Mouse (Mus musculus): Measurements from ENCODE around the gene Rhou. TPM values are rescaled to one million over a fixed set of nuclear protein-coding genes. Genes with fewer than 3 reads are reported as not detected.

The Rhou gene
- polyA plus RNA-seq, 1 experiment from 2014 or later, result 1.5 TPM

- Histone ChIP-seq H3K27me3 (ENCODE audit: control insufficient read depth, insufficient read depth, low read depth, low read length) (peaks cover 42% of the 10 kb centered on the region), H3K9me3 (replicated peaks; ENCODE audit: control insufficient read depth, low read length) (no peaks in the 10 kb centered on the region), H3K27ac (ENCODE audit: low read length) (peak overlapping the region; percentile 64), H3K36me3 (ENCODE audit: control insufficient read depth, insufficient read depth) (no peaks in the 10 kb centered on the region), H3K4me3 (ENCODE audit: low read depth, low read length) (peak overlapping the region; percentile 67), H3K4me1 (ENCODE audit: control insufficient read depth, low read depth, low read length) (peaks cover 3% of the 10 kb centered on the region; the same call in 1 of the 2 replicates), H3K4me2 (ENCODE audit: low read depth, low read length) (peak overlapping the region; percentile 55), H3K9ac (ENCODE audit: low read depth, low read length) (peak overlapping the region; percentile 44; the same call in 1 of the 2 replicates)
- peak; percentile 66 for ATAC-seq (ENCODE audit: low read depth)
- 15% methylated on average over 8 of the region's 8 CpGs for WGBS (ENCODE audit: insufficient replicate concordance)
Measured at GRCm38 (mm10) chr8:123655351-123655779, 1.6 kb downstream of the Rhou start.

- Histone ChIP-seq H3K4me2 (ENCODE audit: low read depth, low read length) (no peak overlapping the region), H3K9ac (ENCODE audit: low read depth, low read length) (no peak overlapping the region), H3K27me3 (ENCODE audit: control insufficient read depth, insufficient read depth, low read depth, low read length) (peaks cover 33% of the 10 kb centered on the region), H3K4me3 (ENCODE audit: low read depth, low read length) (no peak overlapping the region), H3K4me1 (ENCODE audit: control insufficient read depth, low read depth, low read length) (peaks cover 5% of the 10 kb centered on the region), H3K27ac (ENCODE audit: low read length) (no peak overlapping the region), H3K9me3 (replicated peaks; ENCODE audit: control insufficient read depth, low read length) (no peaks in the 10 kb centered on the region), H3K36me3 (ENCODE audit: control insufficient read depth, insufficient read depth) (no peaks in the 10 kb centered on the region)
- no peak for ATAC-seq (ENCODE audit: low read depth)
- 58% methylated on average over 8 of the region's 8 CpGs for WGBS (ENCODE audit: insufficient replicate concordance)
Measured at GRCm38 (mm10) chr8:123657826-123658225, 4.1 kb downstream of the Rhou start.

GRCm38 (mm10) chr8:123659469-123660057, 5.8 kb downstream of the Rhou start:
- Histone ChIP-seq H3K4me1 (ENCODE audit: control insufficient read depth, low read depth, low read length) (peaks cover 5% of the 10 kb centered on the region), H3K9me3 (replicated peaks; ENCODE audit: control insufficient read depth, low read length) (no peaks in the 10 kb centered on the region), H3K4me3 (ENCODE audit: low read depth, low read length) (no peak overlapping the region), H3K36me3 (ENCODE audit: control insufficient read depth, insufficient read depth) (no peaks in the 10 kb centered on the region), H3K9ac (ENCODE audit: low read depth, low read length) (no peak overlapping the region), H3K27ac (ENCODE audit: low read length) (no peak overlapping the region), H3K27me3 (ENCODE audit: control insufficient read depth, insufficient read depth, low read depth, low read length) (peaks cover 16% of the 10 kb centered on the region), H3K4me2 (ENCODE audit: low read depth, low read length) (no peak overlapping the region)
- no peak for ATAC-seq (ENCODE audit: low read depth)
- 60% methylated on average over 10 of the region's 10 CpGs for WGBS (ENCODE audit: insufficient replicate concordance)

GRCm38 (mm10) chr8:123661515-123661914, 7.8 kb downstream of the Rhou start:
- Histone ChIP-seq H3K27ac (ENCODE audit: low read length) (0 out of 2 replicates have a peak overlapping the region, but pooled peaks have one; percentile 9), H3K27me3 (ENCODE audit: control insufficient read depth, insufficient read depth, low read depth, low read length) (no peaks in the 10 kb centered on the region), H3K9ac (ENCODE audit: low read depth, low read length) (no peak overlapping the region), H3K9me3 (replicated peaks; ENCODE audit: control insufficient read depth, low read length) (no peaks in the 10 kb centered on the region), H3K4me2 (ENCODE audit: low read depth, low read length) (no peak overlapping the region), H3K36me3 (ENCODE audit: control insufficient read depth, insufficient read depth) (no peaks in the 10 kb centered on the region), H3K4me1 (ENCODE audit: control insufficient read depth, low read depth, low read length) (peaks cover 2% of the 10 kb centered on the region; the same call in 1 of the 2 replicates), H3K4me3 (ENCODE audit: low read depth, low read length) (no peak overlapping the region)
- peak; percentile 83 for ATAC-seq (ENCODE audit: low read depth)
- WGBS (ENCODE audit: insufficient replicate concordance), result 62% methylated on average over 11 of the region's 11 CpGs

GRCm38 (mm10) chr8:123665580-123665979, 11.9 kb downstream of the Rhou start:
- peaks cover 5% of the 10 kb centered on the region; the same call in 1 of the 2 replicates for H3K4me1 ChIP-seq (ENCODE audit: control insufficient read depth, low read depth, low read length)
- ATAC-seq (ENCODE audit: low read depth), result no peak

GRCm38 (mm10) chr8:123666832-123667231, 13.1 kb downstream of the Rhou start:
- Histone ChIP-seq H3K9me3 (replicated peaks; ENCODE audit: control insufficient read depth, low read length) (no peaks in the 10 kb centered on the region), H3K4me2 (ENCODE audit: low read depth, low read length) (no peak overlapping the region)
- no peak for ATAC-seq (ENCODE audit: low read depth)

More at GRCm38 (mm10) chr8:123665580-123665979, 11.9 kb downstream of the Rhou start:
- Histone ChIP-seq H3K4me3 (ENCODE audit: low read depth, low read length) (no peak overlapping the region), H3K9me3 (replicated peaks; ENCODE audit: control insufficient read depth, low read length) (no peaks in the 10 kb centered on the region), H3K27me3 (ENCODE audit: control insufficient read depth, insufficient read depth, low read depth, low read length) (no peaks in the 10 kb centered on the region), H3K4me2 (ENCODE audit: low read depth, low read length) (no peak overlapping the region), H3K27ac (ENCODE audit: low read length) (no peak overlapping the region), H3K36me3 (ENCODE audit: control insufficient read depth, insufficient read depth) (no peaks in the 10 kb centered on the region), H3K9ac (ENCODE audit: low read depth, low read length) (no peak overlapping the region)
- WGBS (ENCODE audit: insufficient replicate concordance), result 49% methylated on average over 6 of the region's 6 CpGs

GRCm38 (mm10) chr8:123668681-123669080, 15.0 kb downstream of the Rhou start:
- H3K36me3 ChIP-seq (ENCODE audit: control insufficient read depth, insufficient read depth), result no peaks in the 10 kb centered on the region
- no peaks in the 10 kb centered on the region for H3K9me3 ChIP-seq (replicated peaks; ENCODE audit: control insufficient read depth, low read length)
- H3K27me3 ChIP-seq (ENCODE audit: control insufficient read depth, insufficient read depth, low read depth, low read length), result no peaks in the 10 kb centered on the region
- WGBS (ENCODE audit: insufficient replicate concordance), result 26% methylated on average over 4 of the region's 4 CpGs
- no peak overlapping the region for H3K4me2 ChIP-seq (ENCODE audit: low read depth, low read length)
- H3K27ac ChIP-seq (ENCODE audit: low read length), result peak overlapping the region; percentile 11; the same call in 1 of the 2 replicates
- H3K4me1 ChIP-seq (ENCODE audit: control insufficient read depth, low read depth, low read length), result peaks cover 3% of the 10 kb centered on the region; the same call in 1 of the 2 replicates
- no peak overlapping the region for H3K9ac ChIP-seq (ENCODE audit: low read depth, low read length)
- 0 out of 2 replicates have a peak, but pooled peaks have one; percentile 19 for ATAC-seq (ENCODE audit: low read depth)
- H3K4me3 ChIP-seq (ENCODE audit: low read depth, low read length), result no peak overlapping the region

More at GRCm38 (mm10) chr8:123666832-123667231, 13.1 kb downstream of the Rhou start:
- peaks cover 4% of the 10 kb centered on the region; the same call in 1 of the 2 replicates for H3K4me1 ChIP-seq (ENCODE audit: control insufficient read depth, low read depth, low read length)
- no peaks in the 10 kb centered on the region for H3K27me3 ChIP-seq (ENCODE audit: control insufficient read depth, insufficient read depth, low read depth, low read length)
- no peak overlapping the region for H3K9ac ChIP-seq (ENCODE audit: low read depth, low read length)
- no peaks in the 10 kb centered on the region for H3K36me3 ChIP-seq (ENCODE audit: control insufficient read depth, insufficient read depth)
- 67% methylated on average over 1 of the region's 1 CpGs for WGBS (ENCODE audit: insufficient replicate concordance)
- no peak overlapping the region for H3K4me3 ChIP-seq (ENCODE audit: low read depth, low read length)
- no peak overlapping the region for H3K27ac ChIP-seq (ENCODE audit: low read length)

DNA sequence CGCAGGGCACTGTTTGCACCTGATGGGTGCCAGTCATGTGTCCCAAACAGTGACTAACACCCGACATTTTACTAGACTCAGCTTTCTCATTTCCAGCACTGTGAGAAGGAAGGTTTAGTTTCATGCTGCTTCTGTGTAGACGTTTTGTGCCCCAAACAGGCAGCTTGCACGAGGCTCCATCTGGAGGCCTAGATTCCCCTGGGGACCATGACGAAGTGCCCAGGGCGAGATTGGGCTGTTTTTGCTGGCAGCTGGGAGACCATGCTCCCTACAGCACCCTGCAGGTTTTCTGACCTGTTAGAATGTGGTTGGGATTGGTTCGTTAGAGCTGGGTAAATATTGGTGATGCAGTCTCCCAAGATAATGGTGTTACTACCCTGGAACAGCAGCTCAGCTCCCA, 17.0 kb downstream of the Rhou start:
- H3K36me3 ChIP-seq (ENCODE audit: control insufficient read depth, insufficient read depth), result no peaks in the 10 kb centered on the region
- WGBS (ENCODE audit: insufficient replicate concordance), result 43% methylated on average over 7 of the region's 7 CpGs
- no peaks in the 10 kb centered on the region for H3K27me3 ChIP-seq (ENCODE audit: control insufficient read depth, insufficient read depth, low read depth, low read length)
- H3K4me2 ChIP-seq (ENCODE audit: low read depth, low read length), result no peak overlapping the region
- ATAC-seq (ENCODE audit: low read depth), result no peak
- no peak overlapping the region for H3K27ac ChIP-seq (ENCODE audit: low read length)
- H3K4me3 ChIP-seq (ENCODE audit: low read depth, low read length), result no peak overlapping the region
- no peaks in the 10 kb centered on the region for H3K9me3 ChIP-seq (replicated peaks; ENCODE audit: control insufficient read depth, low read length)
- no peak overlapping the region for H3K9ac ChIP-seq (ENCODE audit: low read depth, low read length)
- peaks cover 3% of the 10 kb centered on the region for H3K4me1 ChIP-seq (ENCODE audit: control insufficient read depth, low read depth, low read length)

DNA sequence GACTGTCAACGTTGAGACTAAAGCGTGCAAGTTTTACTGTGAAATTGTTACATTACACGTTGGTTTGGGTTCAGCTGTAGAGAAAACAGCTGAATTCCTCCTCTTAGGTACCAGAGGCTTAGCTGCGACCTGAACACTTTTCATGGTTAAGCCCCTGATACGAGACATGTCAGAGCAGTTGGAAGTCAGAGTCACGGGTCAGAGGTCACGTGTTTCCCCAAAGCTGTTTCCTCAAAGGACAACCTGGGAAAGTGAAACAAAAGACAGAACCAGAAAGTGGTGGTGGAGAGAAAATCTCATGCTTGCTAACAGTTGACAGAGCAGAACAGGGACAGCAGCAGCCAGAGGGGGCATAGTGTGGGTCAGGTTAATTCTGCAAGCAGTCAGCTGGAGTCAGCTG, 17.7 kb downstream of the Rhou start:
- no peaks in the 10 kb centered on the region for H3K27me3 ChIP-seq (ENCODE audit: control insufficient read depth, insufficient read depth, low read depth, low read length)
- 50% methylated on average over 7 of the region's 7 CpGs for WGBS (ENCODE audit: insufficient replicate concordance)
- no peak overlapping the region for H3K27ac ChIP-seq (ENCODE audit: low read length)
- no peaks in the 10 kb centered on the region for H3K36me3 ChIP-seq (ENCODE audit: control insufficient read depth, insufficient read depth)
- peaks cover 3% of the 10 kb centered on the region for H3K4me1 ChIP-seq (ENCODE audit: control insufficient read depth, low read depth, low read length)
- H3K4me3 ChIP-seq (ENCODE audit: low read depth, low read length), result no peak overlapping the region
- H3K9me3 ChIP-seq (replicated peaks; ENCODE audit: control insufficient read depth, low read length), result no peaks in the 10 kb centered on the region
- no peak overlapping the region for H3K4me2 ChIP-seq (ENCODE audit: low read depth, low read length)
- ATAC-seq (ENCODE audit: low read depth), result no peak
- H3K9ac ChIP-seq (ENCODE audit: low read depth, low read length), result no peak overlapping the region

All from liver, embryonic 16.5 days (tissue).